Mouse (Mus musculus): ENCODE measurements around the gene Gm13288.
"Not testable (repeated sequence)": the region's sequence is repeated elsewhere in the genome, so short reads cannot be mapped to it uniquely, and the experiment has no call there.

The Gm13288 gene

GRCm38 (mm10) chr4:88802954-88803353 is 2.4 kb upstream of the Gm13288 start, which contains the start of gene Gm13287:
Gm13287 (plus strand) TSS chr4:88803254.
- not testable (repeated sequence) for DNase-seq (ENCODE audit: low spot score)

- not testable (repeated sequence) for DNase-seq (ENCODE audit: low spot score)
These were observed 430 bp downstream of the Gm13288 start for GRCm38 (mm10) chr4:88805761-88806160.

- DNase-seq (ENCODE audit: low spot score), result no peak
These were observed 10.6 kb downstream of the Gm13288 start, which contains the start of gene Ifna7 for GRCm38 (mm10) chr4:88815928-88816327. Ifna7 (plus strand) TSS chr4:88816228.

- DNase-seq (ENCODE audit: low spot score), result no peak
These were observed 14.3 kb downstream of the Gm13288 start, which contains the start of gene Ifna11 for GRCm38 (mm10) chr4:88819659-88820058. Ifna11 (plus strand) TSS chr4:88819959.

- no peak for DNase-seq (ENCODE audit: low spot score)
These were observed 17.7 kb downstream of the Gm13288 start for GRCm38 (mm10) chr4:88822995-88823394.

GRCm38 (mm10) chr4:88827116-88827515 is 21.8 kb downstream of the Gm13288 start, which contains the start of gene Ifna6:
Ifna6 (plus strand) TSS chr4:88827416.
- DNase-seq (ENCODE audit: low spot score), result not testable (repeated sequence)

- DNase-seq (ENCODE audit: low spot score), result no peak
These were observed 25.2 kb downstream of the Gm13288 start for GRCm38 (mm10) chr4:88830523-88830922.

- not testable (repeated sequence) for DNase-seq (ENCODE audit: low spot score)
These were observed 29.9 kb downstream of the Gm13288 start, which contains the start of gene Ifna5 for GRCm38 (mm10) chr4:88835225-88835624. Ifna5 (plus strand) TSS chr4:88835525.

GRCm38 (mm10) chr4:88838828-88839227 is 33.5 kb downstream of the Gm13288 start:
- no peak for DNase-seq (ENCODE audit: low spot score)

- DNase-seq (ENCODE audit: low spot score), result no peak
These were observed 34.7 kb downstream of the Gm13288 start for GRCm38 (mm10) chr4:88840058-88840457.

GRCm38 (mm10) chr4:88841438-88841911 is 36.1 kb downstream of the Gm13288 start, which contains the start of gene Ifna4:
Ifna4 (plus strand) TSS chr4:88841861.
- DNase-seq (ENCODE audit: low spot score), result no peak

- no peak for DNase-seq (ENCODE audit: low spot score)
These were observed 40.0 kb downstream of the Gm13288 start for GRCm38 (mm10) chr4:88845334-88845733.

- no peak for DNase-seq (ENCODE audit: low spot score)
These were observed 44.4 kb downstream of the Gm13288 start, which contains the start of gene Ifna1 for GRCm38 (mm10) chr4:88849698-88850097. Ifna1 (plus strand) TSS chr4:88850087.

- DNase-seq (ENCODE audit: low spot score), result no peak
These were observed 45.9 kb downstream of the Gm13288 start for GRCm38 (mm10) chr4:88851026-88851763.

Measured in yolk sac, embryonic 10.5 days (tissue).